Mouse (Mus musculus): ENCODE measurements around the gene Tigd3.
A peak's percentile ranks its signal among the peaks of the same experiment; 100 is the strongest.

Gene Tigd3

DNA sequence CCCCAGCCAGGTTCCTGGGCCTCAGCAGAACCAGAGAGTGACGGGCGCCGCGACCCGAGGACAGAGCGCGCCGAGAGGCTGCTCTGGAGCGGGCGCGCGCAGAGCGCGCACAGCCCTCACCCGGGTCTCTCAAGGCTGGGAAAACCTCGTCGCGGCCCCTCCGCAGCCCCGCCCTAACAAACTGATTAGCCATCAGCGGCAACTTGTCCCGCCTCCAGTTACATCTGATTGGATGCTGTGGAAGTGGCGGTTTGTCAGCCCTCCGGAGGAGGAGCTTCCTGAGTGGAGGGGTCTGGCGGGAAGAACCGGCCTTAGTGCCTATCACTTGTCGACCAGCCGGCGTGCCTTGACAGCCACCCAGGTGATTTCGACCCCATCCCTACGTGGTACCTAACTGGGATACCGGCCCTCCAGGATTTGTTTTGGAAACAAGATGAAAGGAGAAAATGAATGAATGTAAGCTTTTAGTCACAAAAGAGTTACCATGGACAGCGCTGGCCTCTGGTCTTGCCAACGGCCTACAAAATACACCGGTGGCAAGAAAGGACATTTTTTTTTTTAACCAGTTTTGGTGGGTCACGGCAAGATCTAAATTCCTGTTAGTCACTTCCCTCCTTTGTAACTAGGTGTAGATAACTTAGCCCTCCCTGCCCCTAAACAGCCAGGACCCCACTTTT, at the start of gene Tigd3:
Gene Tigd3 (minus strand): TSS at position 148 of the 677 bp plus-strand sequence.
- DNase-seq (ENCODE audit: low spot score), result peak; percentile 85

DNA sequence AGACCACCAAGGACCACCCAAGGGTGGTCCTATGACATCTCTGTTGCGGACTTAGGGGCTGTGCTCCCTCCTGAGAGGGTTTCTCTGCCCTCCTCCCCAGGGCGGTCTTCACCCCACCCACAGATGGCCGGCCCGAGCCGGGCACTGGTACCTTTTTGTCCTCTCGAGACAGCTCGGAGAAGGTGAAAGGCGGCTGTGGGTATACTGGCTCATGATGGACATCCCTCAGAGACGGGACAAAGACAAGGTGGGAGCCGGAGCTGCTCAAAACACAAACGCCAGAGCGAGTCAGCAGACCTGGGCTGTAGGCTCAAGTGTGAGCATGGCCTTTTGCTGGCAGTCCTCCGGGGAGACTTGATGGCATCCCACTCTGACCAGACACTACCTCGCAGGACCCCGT, 49.5 kb upstream of the Tigd3 start:
- no peak for DNase-seq (ENCODE audit: low spot score)

- no peak for DNase-seq (ENCODE audit: low spot score)
These were observed 48.6 kb upstream of the Tigd3 start for GRCm38 (mm10) chr19:5942581-5942980.

DNA sequence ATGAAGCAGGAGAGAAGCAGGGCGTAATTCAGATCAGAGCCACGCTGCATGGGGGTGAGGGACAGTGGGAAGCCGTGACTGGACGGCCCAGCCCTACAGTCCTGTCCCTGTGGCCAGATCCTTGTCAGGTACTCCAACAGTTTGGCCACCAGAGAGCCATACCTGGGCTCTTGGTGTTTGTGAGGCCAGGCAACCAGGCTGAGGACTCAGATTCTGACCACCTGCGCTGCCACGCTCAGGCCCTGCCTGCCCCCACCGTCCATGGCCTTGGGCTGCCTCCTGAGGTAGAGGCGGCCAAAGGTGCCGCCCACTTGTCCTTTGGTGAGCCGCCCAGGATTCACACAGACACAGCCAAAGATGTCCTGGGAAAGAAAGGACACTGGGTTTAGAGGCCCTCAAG, 46.7 kb upstream of the Tigd3 start:
- no peak for DNase-seq (ENCODE audit: low spot score)

DNA sequence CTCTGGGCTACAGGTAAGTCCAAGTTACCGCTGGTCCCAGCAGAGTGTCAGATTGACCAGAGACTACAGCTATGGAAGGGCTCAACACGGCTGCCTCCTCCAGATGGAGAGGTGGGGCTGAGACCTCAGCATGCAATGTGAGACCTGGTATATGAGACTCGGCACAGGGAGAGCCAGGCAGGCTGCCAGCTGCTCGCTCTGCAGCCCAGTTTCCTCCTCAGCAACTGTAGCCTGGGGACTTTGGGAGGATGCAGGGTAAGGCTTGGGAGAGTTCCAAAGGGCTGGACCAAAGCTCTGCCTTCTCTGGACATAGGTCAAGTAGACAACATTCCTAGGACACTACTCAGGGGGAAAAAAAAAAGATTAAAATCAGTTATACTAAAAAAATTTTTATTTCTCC, 46.2 kb upstream of the Tigd3 start:
- DNase-seq (ENCODE audit: low spot score), result peak; percentile 73

GRCm38 (mm10) chr19:5939715-5940114, 45.8 kb upstream of the Tigd3 start:
- DNase-seq (ENCODE audit: low spot score), result no peak

GRCm38 (mm10) chr19:5938516-5938915, 44.6 kb upstream of the Tigd3 start:
- no peak for DNase-seq (ENCODE audit: low spot score)

GRCm38 (mm10) chr19:5937836-5938406, 44.0 kb upstream of the Tigd3 start:
- no peak for DNase-seq (ENCODE audit: low spot score)

DNA sequence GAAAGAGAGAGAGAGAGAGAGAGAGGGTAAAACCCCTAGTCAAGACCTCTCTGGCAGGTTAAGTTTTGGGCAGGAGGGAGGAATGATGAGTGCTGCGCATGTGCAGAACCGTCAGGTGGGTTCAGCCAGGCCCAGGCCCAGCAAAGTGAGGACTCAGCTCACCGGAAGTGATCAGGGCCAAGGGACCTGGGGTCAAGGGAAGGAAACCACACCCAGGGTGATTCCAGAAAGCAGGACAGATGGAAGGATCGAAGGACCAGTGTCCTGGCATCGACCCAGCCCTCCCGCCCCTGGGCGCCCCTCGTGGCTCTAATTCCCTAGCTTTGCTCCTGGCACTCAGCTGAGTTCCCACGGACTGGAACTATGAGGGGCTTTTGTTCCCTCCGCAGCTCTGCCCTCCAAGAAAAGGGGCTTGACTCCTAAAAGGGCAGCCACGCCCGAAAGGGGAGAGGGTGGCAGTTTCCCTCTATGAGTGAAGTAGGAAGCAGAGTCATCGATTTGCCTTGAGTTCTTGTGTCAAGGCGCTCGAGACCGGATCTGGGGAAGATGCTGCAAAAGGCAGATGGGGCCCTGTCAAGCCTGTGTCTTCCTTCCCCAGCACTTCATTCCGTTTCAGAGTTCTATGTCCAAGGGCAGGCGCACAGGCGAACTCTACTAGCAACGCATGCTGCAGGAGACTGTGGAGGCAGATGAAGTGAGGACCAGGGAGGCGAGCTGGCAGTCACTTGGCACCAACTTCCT, 43.3 kb upstream of the Tigd3 start:
- no peak for DNase-seq (ENCODE audit: low spot score)

- DNase-seq (ENCODE audit: low spot score), result no peak
These were observed 41.7 kb upstream of the Tigd3 start for GRCm38 (mm10) chr19:5935691-5936090.

GRCm38 (mm10) chr19:5935266-5935665, 41.3 kb upstream of the Tigd3 start:
- peak; percentile 52 for DNase-seq (ENCODE audit: low spot score)

DNA sequence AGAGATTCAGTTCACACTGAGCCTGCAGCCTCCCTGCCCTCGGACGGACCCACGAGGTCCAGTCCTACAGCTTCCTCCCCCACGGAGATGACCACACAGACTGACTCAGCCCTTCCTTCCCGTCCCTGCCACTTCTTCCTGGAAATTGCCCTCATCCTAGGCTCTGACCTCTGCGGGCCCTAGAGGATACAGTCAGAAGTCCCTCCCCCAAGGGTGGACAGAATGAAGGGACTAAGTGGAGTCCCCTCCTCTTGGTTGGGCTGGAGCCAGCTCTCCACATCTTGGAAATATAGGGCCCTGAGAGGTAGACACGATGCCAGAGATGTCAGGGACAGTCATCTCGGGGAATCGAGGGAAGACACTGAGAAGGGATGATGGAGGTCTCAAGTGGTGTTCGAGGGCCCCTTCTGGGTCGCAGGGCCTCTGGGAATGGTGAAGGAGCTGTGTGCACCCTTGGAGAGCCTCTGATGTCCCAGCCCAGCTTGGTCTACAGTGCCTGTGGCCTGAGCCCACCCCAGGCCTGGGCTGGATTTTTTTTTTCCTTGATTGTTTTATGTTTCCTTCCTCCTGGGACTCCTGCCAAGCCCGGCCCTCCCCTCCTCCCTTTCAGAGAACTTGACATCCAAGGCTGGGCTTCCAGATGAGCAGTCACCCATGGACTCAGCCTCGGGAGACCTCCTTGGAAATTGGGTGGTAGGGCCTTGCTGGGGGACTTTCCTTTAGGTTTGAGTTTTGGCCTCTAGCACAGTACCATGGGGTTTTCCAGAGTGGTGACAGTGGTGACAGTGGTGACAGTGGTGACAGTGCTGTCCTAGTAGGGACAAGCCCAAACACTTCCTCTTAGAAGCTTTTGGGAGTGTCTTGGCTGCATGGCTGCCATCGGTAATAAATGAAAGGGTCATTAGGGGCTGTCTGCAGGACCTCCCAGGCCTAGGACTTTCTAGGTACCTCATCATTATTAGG, 36.0 kb upstream of the Tigd3 start:
- DNase-seq (ENCODE audit: low spot score), result no peak

GRCm38 (mm10) chr19:5928546-5928945, 34.6 kb upstream of the Tigd3 start:
- no peak for DNase-seq (ENCODE audit: low spot score)

DNA sequence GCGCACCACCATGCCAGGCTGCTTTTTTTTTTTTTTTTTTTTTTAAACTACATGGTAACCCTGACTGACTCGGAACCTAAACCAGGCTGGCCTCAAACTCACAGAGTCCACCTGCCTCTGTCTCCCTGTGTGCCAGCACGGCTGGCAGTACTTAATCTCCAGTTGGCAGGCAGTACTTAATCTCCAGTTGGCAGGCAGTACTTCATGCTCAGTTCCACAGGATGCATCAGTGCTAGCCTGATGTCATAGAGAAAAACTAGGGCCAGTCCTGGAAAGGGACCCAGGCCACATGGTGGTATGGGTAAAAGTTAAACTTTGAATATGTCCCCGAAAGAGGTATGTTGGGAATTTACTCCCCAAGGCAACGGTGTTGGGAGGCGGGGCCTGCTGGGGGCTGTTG, 34.2 kb upstream of the Tigd3 start:
- DNase-seq (ENCODE audit: low spot score), result no peak

DNA sequence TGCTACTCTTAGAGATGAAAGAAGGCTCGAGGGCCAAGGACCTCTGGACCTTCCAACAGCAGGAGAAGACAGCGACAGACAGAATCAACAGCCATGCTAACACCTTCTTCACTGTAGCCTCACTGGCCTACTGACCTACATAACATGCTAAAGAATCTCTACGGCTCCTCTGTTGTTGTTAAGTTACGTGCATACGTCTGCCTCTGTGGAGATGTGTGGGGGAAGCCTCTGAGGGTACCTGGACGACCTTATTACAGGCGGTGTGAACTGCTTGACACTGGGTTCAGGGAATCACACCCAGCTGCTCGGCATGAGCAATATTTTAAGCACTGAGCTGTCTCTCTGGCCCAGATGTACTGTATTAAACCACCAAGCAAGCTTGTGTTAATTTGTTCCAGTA, 33.6 kb upstream of the Tigd3 start:
- DNase-seq (ENCODE audit: low spot score), result no peak

DNA sequence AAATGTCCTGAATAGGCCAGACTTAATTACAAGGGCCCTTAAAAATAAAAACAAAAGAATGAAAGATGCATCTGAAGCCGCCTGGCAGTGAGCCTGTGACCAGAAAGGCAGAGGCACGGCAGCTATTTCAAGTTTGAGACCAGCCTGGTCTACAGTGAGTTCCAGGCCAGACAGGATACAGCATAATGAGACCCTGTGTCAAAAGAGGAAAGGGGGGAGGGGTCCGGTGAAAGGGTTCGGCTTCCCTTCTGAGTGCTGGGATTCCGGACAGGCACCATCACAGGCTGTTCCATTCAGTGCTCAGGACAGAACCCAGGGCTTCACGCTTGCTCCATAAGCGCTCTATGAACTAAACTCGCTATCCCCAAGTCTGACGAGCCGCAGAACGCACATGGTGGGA, 33.1 kb upstream of the Tigd3 start:
- no peak for DNase-seq (ENCODE audit: low spot score)

GRCm38 (mm10) chr19:5925311-5925855, 31.4 kb upstream of the Tigd3 start:
- no peak for DNase-seq (ENCODE audit: low spot score)

DNA sequence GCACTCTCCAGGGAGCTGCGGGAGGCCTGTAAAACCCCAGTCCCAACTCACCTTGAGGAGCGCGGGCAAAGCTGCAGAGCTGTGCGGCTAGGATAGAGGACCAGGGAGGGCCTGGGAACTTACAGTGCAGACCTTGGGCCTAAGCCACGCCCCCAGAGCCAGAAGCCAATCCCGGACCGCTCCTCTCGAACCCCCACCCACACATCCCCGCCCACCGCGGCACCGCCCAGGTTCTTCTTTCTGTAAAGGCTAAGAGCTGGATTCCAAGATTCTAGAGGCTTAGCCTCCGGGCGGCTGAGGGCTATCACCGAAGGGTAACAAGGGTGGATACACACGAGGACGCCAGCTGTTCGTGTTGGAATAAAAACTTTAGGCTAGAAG, 30.8 kb upstream of the Tigd3 start, which contains the start of gene Cdc42ep2:
Gene Cdc42ep2 (minus strand): TSS at position 104 of the 381 bp plus-strand sequence.
- peak; percentile 96 for DNase-seq (ENCODE audit: low spot score)

DNA sequence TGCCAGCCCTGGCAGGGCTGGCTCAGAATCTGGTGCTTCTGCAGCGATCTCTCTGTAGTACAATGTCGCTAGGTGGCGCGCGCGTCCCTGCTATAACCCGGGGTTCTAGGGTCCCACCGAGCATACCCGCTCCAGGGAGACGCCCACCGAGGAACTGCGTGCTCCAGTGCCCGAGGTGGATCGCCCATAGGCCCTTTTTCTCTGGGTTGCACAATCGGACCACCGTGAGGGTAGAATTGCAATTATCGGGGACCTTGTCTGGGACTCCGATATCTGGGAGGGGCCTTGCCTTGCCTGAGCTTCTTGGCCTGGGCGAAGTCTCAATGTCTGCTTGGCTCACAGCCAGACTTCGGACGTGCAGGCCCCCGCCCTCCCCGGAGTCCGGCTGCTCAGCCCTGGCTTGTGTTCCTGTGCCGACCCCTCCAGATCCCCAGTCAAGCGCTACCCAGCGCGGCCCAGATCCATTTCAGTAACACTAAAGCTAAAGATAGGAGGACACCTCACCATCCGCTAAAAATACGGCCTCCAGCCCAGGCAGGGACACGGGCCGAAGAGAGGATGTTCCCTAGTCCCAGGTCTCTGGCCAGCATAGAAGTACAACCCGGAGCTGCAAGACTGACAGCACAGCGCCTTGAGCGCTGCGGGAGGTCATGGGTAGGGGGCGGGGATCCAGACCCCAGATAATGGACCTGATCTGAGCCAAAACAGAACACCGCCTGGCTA, 30.2 kb upstream of the Tigd3 start:
- peak; percentile 90 for DNase-seq (ENCODE audit: low spot score)

GRCm38 (mm10) chr19:5922963-5923362, 29.0 kb upstream of the Tigd3 start:
- DNase-seq (ENCODE audit: low spot score), result no peak

All from urinary bladder, postnatal 25 days (tissue).